Mouse (Mus musculus) adrenal gland, postnatal 10 days (tissue): ENCODE results near the gene Cct3. TPM values are rescaled to one million over a fixed set of nuclear protein-coding genes. Genes with fewer than 3 reads are reported as not detected.
A peak's percentile ranks its signal among the peaks of the same experiment; 100 is the strongest.
"Not testable (repeated sequence)": the region's sequence is repeated elsewhere in the genome, so short reads cannot be mapped to it uniquely, and the experiment has no call there.

Source experiments
- DNase-seq: peaks from one replicate; pipeline ENCODE4 v3.0.0; 2021; ENCODE audit warnings: mixed read lengths
- long read RNA-seq, 2 experiments: library from polyadenylated mRNA; stranded (forward); transcript quantifications; one replicate each; pipeline ENCODE4 v2.0.0; 2021
- total RNA-seq, 2 experiments: library from RNA; stranded (reverse); gene quantifications; 2 replicates each; pipeline ENCODE4 v1.2.3; 2021

Cct3 gene
- total RNA-seq, result 100 to 1,000 TPM; 249 to 260 TPM
- long read RNA-seq, experiment 1, transcript Cct3-201 (14 exons, 1,977 nt), result major isoform, 317 of 345 reads
- long read RNA-seq, experiment 1, partial matches to known transcripts, result 10 of 345 reads
- long read RNA-seq, experiment 1, other reads (novel, unspliced or antisense), result 14 of 345 reads
- long read RNA-seq, experiment 2, transcript Cct3-201 (14 exons, 1,977 nt), result major isoform, 130 of 151 reads
- long read RNA-seq, experiment 2, partial matches to known transcripts, result 13 of 151 reads
- long read RNA-seq, experiment 2, other reads (novel, unspliced or antisense), result 6 of 151 reads

DNA sequence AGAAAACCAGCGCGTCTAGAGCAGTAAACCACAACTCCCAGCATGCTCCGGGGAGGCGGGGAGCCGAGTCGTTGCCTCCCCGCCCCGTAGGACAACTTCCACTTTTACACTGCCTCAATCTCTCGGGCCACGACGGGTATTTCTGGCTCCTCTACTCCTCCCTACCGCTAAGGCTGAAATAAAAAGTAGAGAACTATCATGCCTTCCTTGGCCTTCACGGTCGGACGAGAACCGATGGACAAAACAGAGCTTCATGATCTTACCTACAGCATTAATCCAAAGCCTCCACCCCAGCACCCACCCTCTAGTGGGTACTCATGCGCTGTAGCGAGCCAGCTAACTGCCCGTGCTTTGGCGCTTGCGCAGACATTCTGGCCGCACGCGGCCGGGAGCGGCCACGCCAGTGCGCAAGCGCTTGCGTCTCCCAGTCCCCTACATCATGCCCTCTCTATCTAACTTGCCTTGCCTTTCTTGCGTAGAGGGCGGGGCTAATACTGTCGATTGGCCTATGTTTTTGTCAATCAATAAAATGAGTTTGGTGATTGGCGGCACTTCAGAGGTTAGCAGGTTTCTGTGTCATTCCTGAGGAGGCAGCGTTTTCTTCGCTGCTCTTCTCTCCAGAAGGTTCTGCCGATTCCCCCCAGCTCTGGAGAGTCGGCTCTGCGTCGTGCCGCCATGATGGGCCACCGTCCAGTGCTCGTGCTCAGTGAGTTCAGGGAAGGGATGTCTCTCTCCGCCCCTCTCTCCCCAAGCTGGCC, at the start of gene Cct3, which contains the start of gene Tsacc:
Gene Cct3, plus strand, starts transcription at position 556 of the 758 bp plus-strand sequence.
Gene Tsacc, minus strand, starts transcription at position 439 of the 758 bp plus-strand sequence.
- peak; percentile 96 for DNase-seq

DNA sequence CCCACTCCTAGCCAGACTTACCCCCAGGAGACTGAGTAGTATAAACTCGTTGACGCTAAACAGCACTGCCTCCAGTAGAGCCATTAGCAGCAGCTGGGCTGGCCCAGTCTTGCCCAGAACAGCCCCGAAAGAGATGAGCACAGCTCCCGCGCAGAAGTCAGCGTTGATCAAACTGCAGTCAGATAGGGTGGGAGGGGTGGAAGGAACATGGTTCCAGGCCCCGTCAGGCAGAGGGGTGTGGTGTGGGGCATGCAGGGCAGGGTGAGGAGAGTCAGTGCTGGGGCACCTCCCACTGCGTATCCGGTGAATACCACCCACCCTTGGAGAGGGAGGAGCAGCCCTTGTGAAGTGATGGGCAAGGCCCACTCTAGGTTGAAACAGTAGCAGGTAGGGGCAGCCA, 49.2 kb upstream of the Cct3 start:
- DNase-seq, result no peak

DNA sequence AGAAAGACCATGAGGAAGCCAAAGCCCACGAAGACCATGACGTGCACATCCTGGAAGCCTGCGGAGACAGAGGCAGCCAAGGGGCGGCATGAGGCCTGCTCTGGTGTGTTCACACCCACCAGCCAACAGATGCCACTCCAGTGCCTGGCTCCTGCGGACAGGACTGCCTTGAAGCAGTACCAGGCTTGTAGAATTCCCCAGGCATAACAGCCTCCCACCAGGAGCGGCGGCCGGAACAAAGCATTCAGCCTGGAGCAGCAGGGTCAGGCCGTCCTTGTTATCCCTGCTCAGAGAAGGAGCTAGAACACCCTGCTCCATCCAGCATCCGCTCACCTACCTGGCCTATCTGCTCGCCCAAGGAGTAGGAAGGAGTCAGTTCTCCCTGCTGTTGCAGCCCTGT, 48.5 kb upstream of the Cct3 start:
- no peak for DNase-seq

DNA sequence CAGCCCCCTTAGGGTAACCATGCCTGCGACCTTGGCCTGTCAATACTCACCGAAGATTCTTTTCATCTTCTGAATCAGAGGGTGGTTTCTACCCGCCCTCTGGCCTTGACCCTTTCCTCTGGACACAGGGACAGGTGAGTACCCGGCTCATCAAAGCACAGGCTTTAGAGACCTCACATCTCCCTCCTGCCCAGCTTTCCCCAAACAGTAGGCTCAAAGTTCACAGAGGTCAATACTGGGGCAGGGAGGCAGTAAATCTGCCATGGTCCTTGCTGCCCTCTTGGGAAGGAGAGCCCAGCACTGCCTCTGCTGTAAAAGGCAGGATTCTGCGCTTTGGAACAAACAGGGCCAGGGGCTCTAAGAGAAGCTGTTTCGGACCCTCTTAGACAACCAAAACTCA, 44.2 kb upstream of the Cct3 start:
- no peak for DNase-seq

DNA sequence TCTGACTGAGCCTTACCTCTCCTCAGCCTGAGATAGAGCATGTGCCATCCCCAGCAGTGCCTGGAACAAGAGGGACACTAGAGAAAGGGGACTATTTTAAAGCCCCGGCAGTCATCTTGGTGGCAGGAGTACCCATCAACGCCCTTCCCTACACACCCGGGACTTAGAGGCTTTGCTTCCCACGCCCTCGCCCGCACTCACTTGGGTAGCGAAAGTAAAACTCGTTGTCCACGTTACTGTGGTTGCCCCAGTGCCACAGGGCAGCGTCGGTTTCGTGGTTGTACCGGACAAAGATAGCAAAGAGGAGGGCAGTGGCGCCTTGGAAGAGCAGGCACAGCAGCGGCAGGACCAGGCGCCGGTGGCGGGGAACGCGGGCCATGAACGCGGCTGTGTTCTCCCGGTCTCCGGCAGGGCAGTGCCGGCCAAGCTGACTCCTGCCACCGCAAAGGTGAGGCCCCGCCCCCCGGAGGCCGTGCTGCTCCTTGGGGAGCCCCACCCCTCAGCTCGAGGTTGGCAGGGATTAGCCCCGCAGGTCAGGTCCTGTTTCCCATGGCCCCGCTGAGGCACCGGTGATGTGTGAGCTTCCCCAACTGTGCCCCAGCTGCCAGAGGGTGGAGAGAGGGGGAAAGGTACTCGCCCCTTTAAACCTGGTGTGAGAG, 42.5 kb upstream of the Cct3 start, which contains the start of gene Rhbg:
Gene Rhbg, minus strand, starts transcription at position 442 of the 659 bp plus-strand sequence.
- peak; percentile 72 for DNase-seq

DNA sequence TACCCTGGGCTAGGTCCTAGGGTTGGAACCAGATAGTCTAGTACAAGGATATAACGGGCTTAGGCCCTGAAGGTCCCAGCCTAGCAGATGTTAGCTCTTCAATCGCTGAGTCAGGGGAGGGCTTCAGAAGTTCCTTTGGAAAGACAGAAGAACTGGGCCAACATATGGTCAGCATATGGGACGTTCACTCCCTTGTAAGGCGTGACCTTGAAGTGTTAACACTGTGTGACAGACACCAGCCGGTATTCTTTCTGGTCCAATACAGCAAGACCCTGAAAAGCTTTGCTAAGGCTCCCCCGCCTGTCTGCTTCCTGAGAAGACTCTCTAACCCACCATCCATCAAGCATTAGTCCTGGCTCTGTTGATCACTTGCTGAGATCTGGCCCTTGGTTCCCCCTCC, 41.0 kb upstream of the Cct3 start:
- no peak for DNase-seq

DNA sequence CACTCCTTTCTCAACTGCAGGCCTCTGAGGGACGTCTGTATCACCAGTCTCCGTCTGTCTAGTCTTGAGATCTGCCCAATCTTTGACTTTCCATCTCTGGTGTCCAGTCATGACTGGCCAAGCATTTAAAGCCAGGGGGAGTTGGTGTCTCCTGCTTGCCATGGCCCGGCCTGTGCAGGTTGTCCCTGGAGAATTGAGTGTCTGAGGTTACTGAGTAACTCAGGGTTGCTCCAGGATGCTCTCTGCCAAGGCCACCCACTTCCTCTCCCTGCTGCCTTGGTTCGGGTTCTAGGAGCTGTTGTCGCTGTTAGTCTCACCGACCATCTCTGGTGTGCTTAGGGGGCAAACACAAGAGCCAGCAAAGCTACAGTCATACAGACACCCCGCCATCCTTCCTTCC, 40.5 kb upstream of the Cct3 start:
- DNase-seq, result no peak

DNA sequence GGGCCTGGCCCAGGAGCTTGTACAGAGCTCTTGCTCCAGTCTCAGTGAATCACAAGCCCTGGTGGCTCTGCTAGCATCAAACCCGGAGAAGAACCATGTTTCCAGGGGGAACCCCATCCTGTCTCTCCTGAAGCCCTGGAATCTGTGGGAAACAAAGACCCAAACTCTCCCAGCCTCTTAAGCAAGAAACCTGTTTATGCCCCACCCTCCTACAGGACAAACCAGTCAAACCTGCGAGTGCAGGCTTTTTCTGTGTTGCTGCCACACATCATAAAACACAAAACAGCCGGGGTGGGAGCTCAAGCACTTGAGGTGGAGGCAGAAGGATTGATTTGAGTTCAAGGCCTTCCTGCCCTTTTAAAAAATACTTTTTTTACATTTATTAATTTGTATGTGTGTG, 34.6 kb upstream of the Cct3 start:
- no peak for DNase-seq

DNA sequence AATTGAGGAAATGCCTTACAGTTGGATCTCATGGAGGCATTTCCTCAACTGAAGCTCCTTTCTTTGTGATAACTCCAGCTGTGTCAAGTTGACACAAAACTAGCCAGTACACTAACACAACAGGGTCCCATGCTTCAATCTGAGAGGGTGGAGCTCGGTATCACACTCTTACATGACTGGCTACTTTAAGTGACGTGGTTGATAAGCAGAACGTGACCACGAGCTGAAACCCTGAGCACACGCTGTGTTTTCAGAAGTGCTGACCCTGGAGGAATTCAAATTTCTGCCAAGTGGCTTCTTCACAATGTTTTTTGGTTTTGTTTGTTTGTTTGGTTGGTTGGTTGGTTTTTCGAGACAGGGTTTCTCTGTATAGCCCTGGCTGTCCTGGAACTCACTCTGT, 28.9 kb upstream of the Cct3 start:
- DNase-seq, result not testable (repeated sequence)

DNA sequence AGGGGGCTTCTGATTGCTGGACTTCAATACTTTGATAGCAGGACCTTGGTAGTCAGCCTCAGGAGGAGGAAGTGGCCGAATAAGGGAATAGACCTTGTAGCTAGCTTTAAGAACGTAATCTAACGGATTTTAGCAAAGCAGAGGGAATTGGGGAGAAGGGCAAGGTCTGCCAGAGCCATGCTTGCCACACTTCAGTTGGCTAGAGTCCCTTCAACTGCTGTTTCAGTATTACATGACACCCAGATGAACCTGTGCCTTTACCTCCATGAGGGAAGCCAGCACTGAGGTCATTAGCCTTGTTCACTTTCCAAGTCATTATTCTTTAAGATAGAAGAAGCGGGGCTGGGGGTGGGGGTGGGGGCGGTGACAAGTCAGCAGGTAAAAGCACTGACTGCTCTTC, 27.9 kb upstream of the Cct3 start:
- DNase-seq, result peak; percentile 26

DNA sequence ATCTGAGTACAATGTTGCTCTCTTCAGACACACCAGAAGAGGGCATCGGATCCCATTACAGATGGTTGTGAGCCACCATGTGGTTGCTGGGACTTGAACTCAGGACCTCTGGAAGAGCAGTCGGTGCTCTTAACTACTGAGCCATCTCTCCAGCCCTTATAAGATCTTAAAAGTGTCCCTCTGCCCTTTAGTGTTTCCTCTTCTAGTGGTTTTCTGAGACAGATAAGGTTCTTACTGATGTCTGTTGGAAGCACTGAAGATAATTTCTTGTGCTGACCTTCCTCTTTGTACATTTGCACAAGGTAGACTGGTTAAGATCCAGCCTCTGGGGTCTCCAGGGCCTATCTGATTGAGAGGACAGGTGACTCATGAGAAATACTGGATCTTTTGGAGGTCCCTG, 25.6 kb upstream of the Cct3 start:
- DNase-seq, result not testable (repeated sequence)

DNA sequence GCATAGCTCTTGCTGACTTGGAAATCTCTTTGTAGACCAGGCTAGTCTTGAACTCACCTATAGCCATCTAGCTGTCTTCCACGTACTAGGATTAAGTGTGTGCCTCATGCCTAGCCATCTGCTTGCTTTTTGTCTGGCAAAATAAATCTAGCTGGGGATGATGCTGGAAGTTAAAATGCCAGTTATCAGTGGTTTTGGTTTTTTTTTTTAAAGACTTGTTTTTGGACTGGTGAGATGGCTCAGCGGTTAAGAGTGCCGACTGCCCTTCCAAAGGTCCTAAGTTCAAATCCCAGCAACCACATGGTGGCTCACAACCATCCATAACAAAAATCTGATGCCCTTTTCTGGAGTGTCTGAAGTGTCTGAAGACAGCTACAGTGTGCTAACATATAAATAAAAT, 25.1 kb upstream of the Cct3 start:
- no peak for DNase-seq

DNA sequence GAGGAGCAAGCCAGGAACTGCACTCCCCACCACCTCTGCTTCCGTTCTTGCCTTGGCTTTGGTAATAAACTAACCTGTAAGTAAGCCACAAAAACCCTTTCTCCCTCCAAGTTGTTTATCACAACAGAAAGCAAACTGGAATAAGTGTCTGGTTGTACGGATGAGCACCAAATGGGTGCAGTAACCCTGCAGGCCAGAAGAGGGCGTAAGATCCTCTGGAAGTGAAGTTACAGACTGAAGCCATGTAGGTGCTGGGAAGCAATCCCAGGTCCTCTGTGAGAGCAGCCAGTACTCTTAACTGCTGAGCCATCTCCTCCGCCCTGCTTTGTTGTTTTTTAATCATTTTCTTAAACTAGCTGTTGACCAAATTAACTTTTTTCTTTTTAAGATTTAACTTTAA, 22.9 kb upstream of the Cct3 start:
- no peak for DNase-seq

DNA sequence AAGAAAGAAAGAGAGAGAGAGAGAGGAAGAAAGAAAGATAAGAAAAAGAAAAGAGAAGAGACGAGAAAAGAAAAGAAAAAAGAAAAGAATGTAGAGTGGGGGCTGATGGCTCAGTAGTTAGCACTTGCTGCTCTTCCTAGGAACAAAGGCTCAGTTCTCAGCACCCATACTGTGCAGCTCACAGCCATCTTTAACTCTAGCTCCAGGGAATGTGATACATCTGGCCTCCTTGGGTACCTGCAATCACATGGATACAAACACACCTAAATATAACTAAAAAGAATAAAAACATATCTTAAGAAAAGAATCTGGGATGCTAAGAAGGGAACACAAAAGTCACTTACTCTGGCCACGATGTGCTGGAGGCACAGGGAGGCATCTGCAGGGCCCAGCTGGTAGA, 20.8 kb upstream of the Cct3 start:
- no peak for DNase-seq

DNA sequence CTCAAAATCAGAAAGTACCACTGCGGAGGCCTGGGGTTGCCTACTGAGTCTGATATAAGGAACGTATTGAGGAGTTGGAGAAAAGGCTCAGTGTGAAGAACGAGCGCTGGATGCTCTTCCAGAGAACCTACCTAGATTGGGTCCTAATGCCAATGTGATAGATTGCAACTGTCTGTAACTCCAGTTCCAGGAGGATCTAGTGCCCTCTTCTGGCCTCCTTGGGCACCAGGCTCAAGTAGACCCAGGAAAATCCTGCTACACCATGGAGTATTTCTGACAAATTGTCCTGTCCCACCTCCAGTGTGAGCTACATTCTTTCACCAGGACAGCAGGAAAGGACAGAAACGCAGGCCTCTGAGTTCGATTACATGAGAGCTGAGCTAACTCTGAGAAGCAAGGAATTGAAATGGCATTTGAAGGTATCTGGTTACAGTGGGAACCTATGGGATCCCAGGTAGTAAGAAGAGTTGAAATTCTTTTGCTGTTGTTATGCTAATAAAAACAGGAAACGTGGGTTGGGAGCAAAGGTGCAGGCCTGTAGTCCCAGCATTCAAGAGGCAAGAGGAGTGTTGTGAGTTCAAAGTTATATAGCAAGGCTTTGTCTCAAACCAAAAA, 20.3 kb upstream of the Cct3 start:
- peak; percentile 64 for DNase-seq

DNA sequence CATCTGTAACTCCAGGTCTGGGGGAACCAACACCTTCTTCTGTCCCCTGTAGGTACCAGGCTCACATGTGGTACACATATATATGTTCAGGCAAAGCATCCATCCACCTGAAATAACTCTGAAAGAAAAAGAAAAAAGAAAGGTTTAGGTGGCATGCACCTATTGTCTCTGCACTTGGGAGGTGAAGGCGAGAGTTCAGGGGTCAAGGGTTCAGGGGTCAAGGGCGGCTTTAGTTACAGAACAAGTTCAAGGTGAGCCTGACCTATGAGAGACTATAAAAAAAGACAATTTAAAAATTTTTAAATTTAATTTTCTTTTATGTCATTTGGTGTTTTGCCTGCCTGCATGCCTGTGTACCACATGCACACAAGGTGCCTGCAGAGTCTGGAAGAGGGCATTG, 16.9 kb upstream of the Cct3 start:
- no peak for DNase-seq

DNA sequence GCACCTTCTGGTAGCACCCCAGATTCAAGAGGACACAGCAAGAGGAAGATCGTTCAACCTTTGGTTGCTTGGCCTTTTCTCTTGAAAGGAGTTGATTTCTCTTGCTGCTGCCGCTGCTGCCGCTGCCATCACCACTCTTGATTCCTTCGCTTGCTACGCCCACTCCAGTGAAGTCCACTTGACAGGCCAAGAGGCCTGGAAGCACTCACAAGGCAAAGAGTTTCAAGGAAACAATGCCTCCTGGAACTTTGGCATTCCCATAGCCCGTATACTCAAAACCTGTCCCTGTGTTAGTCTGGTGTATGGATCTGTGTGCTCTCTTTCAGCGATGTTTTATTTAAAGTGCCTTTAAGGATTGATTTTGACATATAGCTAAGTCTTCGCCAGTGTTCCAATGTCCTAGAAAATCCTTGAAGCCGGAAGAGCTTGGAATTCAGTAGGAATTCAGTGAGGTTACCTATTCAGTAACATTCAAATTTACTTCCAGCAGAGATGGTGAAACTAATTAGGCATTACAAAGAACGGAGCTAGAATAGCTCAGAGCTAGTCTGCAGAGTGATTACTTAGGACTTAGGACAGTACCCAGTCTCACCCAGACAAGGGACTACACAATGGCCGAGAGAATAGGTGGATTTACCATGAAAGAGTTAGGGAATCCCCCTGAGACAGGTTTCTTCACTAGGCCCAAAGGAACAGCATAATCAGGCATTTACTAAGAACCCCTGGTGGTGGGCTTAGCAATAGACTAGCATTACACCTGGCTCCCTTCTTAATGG, 15.6 kb upstream of the Cct3 start:
- not testable (repeated sequence) for DNase-seq

DNA sequence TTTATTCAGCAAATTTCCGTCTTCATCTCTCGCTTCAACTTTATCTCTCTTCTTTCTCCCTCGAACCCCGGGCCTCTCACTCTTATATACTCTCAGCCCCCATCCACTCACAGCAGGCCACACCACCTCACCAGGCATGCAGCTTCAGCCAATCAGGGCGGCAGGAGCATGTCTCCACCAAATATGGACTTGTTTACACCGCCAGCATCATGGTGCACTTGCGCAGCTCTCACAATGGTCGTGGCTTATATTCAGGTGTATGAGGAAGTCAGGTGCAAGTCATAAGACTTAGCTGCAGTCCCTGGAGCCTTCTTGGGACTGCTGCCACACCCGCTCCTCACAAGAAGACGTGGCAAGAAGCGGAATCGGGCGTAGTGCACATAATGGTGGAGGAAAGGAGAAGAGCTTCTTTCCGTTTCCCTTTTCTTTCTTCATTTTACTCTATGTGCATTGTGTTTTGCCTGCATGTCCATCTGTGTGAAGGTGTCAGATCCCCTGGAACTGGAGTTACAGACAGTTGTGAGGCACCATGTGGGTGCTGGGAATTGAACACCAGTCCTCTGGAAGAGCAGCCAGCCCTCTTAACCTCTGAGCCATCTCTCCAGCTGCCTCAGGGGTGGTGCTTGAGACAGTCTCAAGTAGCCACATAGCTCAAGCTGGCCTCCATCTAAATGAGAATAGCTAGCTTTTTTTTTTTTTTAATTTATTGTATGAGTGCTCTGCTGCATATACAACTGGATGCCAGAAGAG, 11.9 kb upstream of the Cct3 start:
- not testable (repeated sequence) for DNase-seq

DNA sequence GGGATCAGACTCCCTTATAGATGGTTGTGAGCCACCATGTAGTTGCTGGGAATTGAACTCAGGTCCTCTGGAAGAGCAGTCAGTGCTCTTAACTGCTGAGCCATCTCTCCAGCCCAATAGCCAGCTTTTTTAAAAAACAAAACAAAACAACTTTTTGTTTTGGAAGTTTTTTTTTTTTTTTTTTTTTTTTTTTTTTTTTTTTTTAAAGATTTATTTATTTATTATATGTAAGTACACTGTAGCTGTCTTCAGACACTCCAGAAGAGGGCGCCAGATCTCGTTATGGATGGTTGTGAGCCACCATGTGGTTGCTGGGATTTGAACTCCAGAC, 11.4 kb upstream of the Cct3 start:
- not testable (repeated sequence) for DNase-seq

DNA sequence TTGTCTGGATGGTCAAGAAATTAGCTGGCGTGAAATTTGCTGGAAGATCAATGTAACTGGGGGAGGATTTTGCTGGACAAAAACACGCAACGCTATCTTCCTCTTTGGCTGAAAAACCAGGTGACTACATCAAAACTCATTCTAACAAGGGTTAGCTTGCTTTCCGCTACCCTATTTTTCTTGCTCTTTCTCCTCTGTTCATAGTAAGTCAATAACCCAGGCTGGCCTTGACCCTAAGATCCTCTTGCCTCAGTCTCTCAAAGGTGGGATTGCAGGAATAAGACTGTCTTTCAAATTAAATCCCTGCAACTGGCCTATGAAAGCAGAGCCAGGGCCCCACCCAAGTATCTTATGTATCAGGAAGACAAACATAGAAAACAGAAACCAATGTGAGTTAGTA, 9.8 kb upstream of the Cct3 start, which contains the start of gene Gm38392:
Gene Gm38392, minus strand, starts transcription at position 101 of the 400 bp plus-strand sequence.
- no peak for DNase-seq

DNA sequence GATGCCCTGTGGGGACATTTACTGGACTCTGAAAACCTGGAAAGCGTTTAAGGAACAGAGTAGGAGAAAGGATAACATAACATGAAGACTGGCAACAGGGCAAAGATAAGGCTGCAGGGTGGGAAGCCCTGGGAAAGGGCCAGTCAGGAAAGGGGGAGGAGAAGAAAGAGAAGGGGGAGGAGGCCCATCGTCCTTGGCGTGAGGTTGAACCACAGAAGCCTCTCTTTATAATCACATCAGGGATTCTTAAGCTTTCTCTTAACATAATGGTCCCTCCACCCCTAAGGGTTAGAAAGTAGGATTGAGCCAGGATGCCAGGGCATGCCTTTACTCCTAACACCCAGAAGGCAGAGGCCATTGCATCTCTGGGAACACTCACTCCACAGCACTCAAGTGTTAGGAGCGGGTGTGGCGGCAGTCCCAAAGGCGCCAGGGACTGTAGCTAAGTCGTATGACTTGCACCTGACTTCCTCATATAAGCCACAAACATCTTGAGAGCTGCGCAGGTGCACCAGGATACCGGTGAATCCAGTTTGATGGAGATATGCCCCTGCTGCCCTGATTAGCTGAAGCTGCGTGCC, 8.7 kb upstream of the Cct3 start:
- DNase-seq, result not testable (repeated sequence)
